Mouse (Mus musculus) ES-Bruce4 (cell line): ENCODE measurements around the gene Ltbp1.

ENCODE experiments used
- CTCF ChIP-seq: IDR thresholded peaks from one replicate; pipeline ENCODE4 v1.8.1; 2011; ENCODE audit warnings: low read depth, low read length
- EP300 ChIP-seq: IDR thresholded peaks from 2 replicates; pipeline ENCODE4 v1.6.1; 2011; ENCODE audit warnings: low read depth, low read length; ENCODE audit not compliant: insufficient read depth
- POLR2A ChIP-seq: IDR thresholded peaks from one replicate; pipeline ENCODE4 v1.8.1; 2011; ENCODE audit warnings: low read length; ENCODE audit not compliant: insufficient read depth

- TF ChIP-seq CTCF, result no peak
- no peak for TF ChIP-seq POLR2A
- TF ChIP-seq EP300, result no peak
Measured at GRCm38 (mm10) chr17:75014601-75015356, 9.4 kb downstream of the Ltbp1 start.
